Mouse (Mus musculus): Measurements from ENCODE around the gene Gm4952. TPM values are rescaled to one million over a fixed set of nuclear protein-coding genes. Genes with fewer than 3 reads are reported as not detected.

The Gm4952 gene
- polyA plus RNA-seq, 1 experiment from 2014 or later = not detected

DNA sequence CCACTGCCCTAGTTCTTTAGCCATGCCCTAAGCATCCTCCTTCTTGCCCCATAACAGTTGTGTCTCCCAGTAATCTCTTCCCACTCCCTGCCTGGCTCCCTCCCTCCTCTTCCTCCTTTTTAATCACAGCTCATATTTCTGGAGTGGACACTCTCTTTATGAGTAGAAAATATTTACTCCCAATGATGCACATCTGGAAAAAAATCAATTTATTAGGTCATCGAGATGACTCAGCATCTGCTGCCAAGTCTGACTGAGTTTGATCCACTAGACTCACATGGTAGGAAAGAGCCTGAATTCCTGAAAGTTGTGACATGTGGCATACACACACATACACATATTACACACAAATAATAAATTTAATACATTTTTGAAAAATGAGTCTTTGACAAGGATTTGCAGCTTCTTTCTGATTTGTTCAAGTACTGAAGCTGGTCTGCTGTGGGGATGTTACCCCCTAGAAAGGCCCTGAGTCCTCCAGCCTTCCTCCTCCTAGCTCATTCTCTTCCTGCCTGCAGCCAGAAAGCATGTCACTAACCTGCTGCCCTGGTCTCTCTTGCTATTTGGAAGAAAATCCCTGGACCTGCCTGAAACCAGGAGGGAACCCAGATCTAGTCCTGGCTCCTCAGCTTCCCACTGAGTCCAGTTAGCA is 27.0 kb upstream of the Gm4952 start:
- 92% methylated on average over 1 of the region's 1 CpGs for WGBS
- no peak for DNase-seq (ENCODE audit: low spot score)
- peaks cover 4% of the 10 kb centered on the region; the same call in 1 of the 2 replicates for H3K4me1 ChIP-seq (ENCODE audit: control insufficient read depth, insufficient read depth, low read length)
- no peak overlapping the region for H3K27ac ChIP-seq (replicated peaks; ENCODE audit: low read depth, low read length)
- H3K4me3 ChIP-seq (ENCODE audit: low read depth, low read length) = no peak overlapping the region; the same call in 1 of the 2 replicates
- peak; percentile 46; the same call in 1 of the 2 replicates for ATAC-seq (ENCODE audit: insufficient number of reproducible peaks, low FRiP score, low TSS enrichment, low read depth)
- no peaks in the 10 kb centered on the region; the same call in 1 of the 2 replicates for H3K36me3 ChIP-seq (ENCODE audit: control insufficient read depth, insufficient read depth, low read length)
- H3K4me2 ChIP-seq (ENCODE audit: low read depth, severe bottlenecking) = peak overlapping the region; percentile 53
- no peaks in the 10 kb centered on the region for H3K27me3 ChIP-seq (ENCODE audit: control insufficient read depth, insufficient read depth, low read length)
- H3K9me3 ChIP-seq (ENCODE audit: control insufficient read depth, low read length) = no peaks in the 10 kb centered on the region
- H3K9ac ChIP-seq (ENCODE audit: low read length) = no peak overlapping the region

GRCm38 (mm10) chr19:12573266-12574011 is 26.3 kb upstream of the Gm4952 start:
- ATAC-seq (ENCODE audit: insufficient number of reproducible peaks, low FRiP score, low TSS enrichment, low read depth) = peak; percentile 96

GRCm38 (mm10) chr19:12574012-12574407 is 25.8 kb upstream of the Gm4952 start:
- ATAC-seq (ENCODE audit: insufficient number of reproducible peaks, low FRiP score, low TSS enrichment, low read depth) = no peak
- Histone ChIP-seq H3K4me3 (ENCODE audit: low read depth, low read length) (peak overlapping the region; percentile 29), H3K9me3 (ENCODE audit: control insufficient read depth, low read length) (no peaks in the 10 kb centered on the region), H3K9ac (ENCODE audit: low read length) (peak overlapping the region; percentile 37), H3K27ac (replicated peaks; ENCODE audit: low read depth, low read length) (no peak overlapping the region), H3K27me3 (ENCODE audit: control insufficient read depth, insufficient read depth, low read length) (no peaks in the 10 kb centered on the region), H3K4me1 (ENCODE audit: control insufficient read depth, insufficient read depth, low read length) (peaks cover 4% of the 10 kb centered on the region; the same call in 1 of the 2 replicates), H3K4me2 (ENCODE audit: low read depth, severe bottlenecking) (peak overlapping the region; percentile 53), H3K36me3 (ENCODE audit: control insufficient read depth, insufficient read depth, low read length) (no peaks in the 10 kb centered on the region; the same call in 1 of the 2 replicates)
- WGBS = 21% methylated on average over 5 of the region's 5 CpGs
- DNase-seq (ENCODE audit: low spot score) = no peak

More at GRCm38 (mm10) chr19:12573266-12574011, 26.3 kb upstream of the Gm4952 start:
- Histone ChIP-seq H3K27me3 (ENCODE audit: control insufficient read depth, insufficient read depth, low read length) (no peaks in the 10 kb centered on the region), H3K4me1 (ENCODE audit: control insufficient read depth, insufficient read depth, low read length) (peaks cover 4% of the 10 kb centered on the region; the same call in 1 of the 2 replicates), H3K4me3 (ENCODE audit: low read depth, low read length) (peak overlapping the region; percentile 29), H3K9ac (ENCODE audit: low read length) (peak overlapping the region; percentile 37), H3K36me3 (ENCODE audit: control insufficient read depth, insufficient read depth, low read length) (no peaks in the 10 kb centered on the region; the same call in 1 of the 2 replicates), H3K27ac (replicated peaks; ENCODE audit: low read depth, low read length) (no peak overlapping the region), H3K4me2 (ENCODE audit: low read depth, severe bottlenecking) (peak overlapping the region; percentile 53), H3K9me3 (ENCODE audit: control insufficient read depth, low read length) (no peaks in the 10 kb centered on the region)
- DNase-seq (ENCODE audit: low spot score) = peak; percentile 72
- WGBS = 11% methylated on average over 14 of the region's 14 CpGs

DNA sequence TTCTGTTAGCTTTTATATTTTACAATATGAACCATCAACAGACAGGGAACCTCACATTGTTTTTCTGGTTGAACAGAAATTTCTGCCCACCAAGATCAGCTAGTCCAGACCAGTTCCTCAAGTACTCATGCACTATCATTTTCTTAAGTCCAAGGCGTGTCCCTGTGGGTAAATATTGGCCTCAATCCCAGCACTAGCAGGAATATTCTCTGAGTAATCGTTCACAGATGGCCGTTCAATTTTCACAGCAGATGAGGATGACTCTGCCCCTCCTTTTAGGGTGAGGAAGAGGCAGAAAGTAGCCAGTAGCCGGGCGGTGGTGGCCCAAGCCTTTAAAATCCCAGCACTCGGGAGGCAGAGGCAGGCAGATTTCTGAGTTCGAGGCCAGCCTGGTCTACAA is 24.7 kb upstream of the Gm4952 start:
- DNase-seq (ENCODE audit: low spot score) = no peak
- no peaks in the 10 kb centered on the region for H3K9me3 ChIP-seq (ENCODE audit: control insufficient read depth, low read length)
- H3K4me2 ChIP-seq (ENCODE audit: low read depth, severe bottlenecking) = no peak overlapping the region
- H3K4me3 ChIP-seq (ENCODE audit: low read depth, low read length) = no peak overlapping the region
- no peak overlapping the region for H3K27ac ChIP-seq (replicated peaks; ENCODE audit: low read depth, low read length)
- H3K9ac ChIP-seq (ENCODE audit: low read length) = no peak overlapping the region
- no peak for ATAC-seq (ENCODE audit: insufficient number of reproducible peaks, low FRiP score, low TSS enrichment, low read depth)
- H3K27me3 ChIP-seq (ENCODE audit: control insufficient read depth, insufficient read depth, low read length) = no peaks in the 10 kb centered on the region
- no peaks in the 10 kb centered on the region; the same call in 1 of the 2 replicates for H3K36me3 ChIP-seq (ENCODE audit: control insufficient read depth, insufficient read depth, low read length)
- H3K4me1 ChIP-seq (ENCODE audit: control insufficient read depth, insufficient read depth, low read length) = peaks cover 4% of the 10 kb centered on the region; the same call in 1 of the 2 replicates
- whole genome bisulfite sequencing = 88% methylated on average over 7 of the region's 7 CpGs

- peaks cover 4% of the 10 kb centered on the region; the same call in 1 of the 2 replicates for H3K4me1 ChIP-seq (ENCODE audit: control insufficient read depth, insufficient read depth, low read length)
- H3K27ac ChIP-seq (replicated peaks; ENCODE audit: low read depth, low read length) = no peak overlapping the region
- WGBS = 90% methylated on average over 2 of the region's 2 CpGs
- ATAC-seq (ENCODE audit: insufficient number of reproducible peaks, low FRiP score, low TSS enrichment, low read depth) (no peak), DNase-seq (ENCODE audit: low spot score) (no peak)
- H3K9me3 ChIP-seq (ENCODE audit: control insufficient read depth, low read length) = no peaks in the 10 kb centered on the region
- no peak overlapping the region for H3K9ac ChIP-seq (ENCODE audit: low read length)
- H3K36me3 ChIP-seq (ENCODE audit: control insufficient read depth, insufficient read depth, low read length) = no peaks in the 10 kb centered on the region; the same call in 1 of the 2 replicates
- H3K4me3 ChIP-seq (ENCODE audit: low read depth, low read length) = no peak overlapping the region
- H3K4me2 ChIP-seq (ENCODE audit: low read depth, severe bottlenecking) = no peak overlapping the region
- H3K27me3 ChIP-seq (ENCODE audit: control insufficient read depth, insufficient read depth, low read length) = no peaks in the 10 kb centered on the region
Observed at GRCm38 (mm10) chr19:12575514-12575913, 24.3 kb upstream of the Gm4952 start.

- no peak overlapping the region for H3K4me2 ChIP-seq (ENCODE audit: low read depth, severe bottlenecking)
- H3K4me3 ChIP-seq (ENCODE audit: low read depth, low read length) = no peak overlapping the region
- ATAC-seq (ENCODE audit: insufficient number of reproducible peaks, low FRiP score, low TSS enrichment, low read depth) (no peak), DNase-seq (ENCODE audit: low spot score) (no peak)
- H3K27ac ChIP-seq (replicated peaks; ENCODE audit: low read depth, low read length) = no peak overlapping the region
- H3K4me1 ChIP-seq (ENCODE audit: control insufficient read depth, insufficient read depth, low read length) = peaks cover 4% of the 10 kb centered on the region; the same call in 1 of the 2 replicates
- WGBS = 92% methylated on average over 2 of the region's 2 CpGs
- H3K36me3 ChIP-seq (ENCODE audit: control insufficient read depth, insufficient read depth, low read length) = no peaks in the 10 kb centered on the region; the same call in 1 of the 2 replicates
- no peak overlapping the region for H3K9ac ChIP-seq (ENCODE audit: low read length)
- H3K27me3 ChIP-seq (ENCODE audit: control insufficient read depth, insufficient read depth, low read length) = no peaks in the 10 kb centered on the region
- H3K9me3 ChIP-seq (ENCODE audit: control insufficient read depth, low read length) = no peaks in the 10 kb centered on the region
Observed at GRCm38 (mm10) chr19:12576639-12577038, 23.1 kb upstream of the Gm4952 start.

DNA sequence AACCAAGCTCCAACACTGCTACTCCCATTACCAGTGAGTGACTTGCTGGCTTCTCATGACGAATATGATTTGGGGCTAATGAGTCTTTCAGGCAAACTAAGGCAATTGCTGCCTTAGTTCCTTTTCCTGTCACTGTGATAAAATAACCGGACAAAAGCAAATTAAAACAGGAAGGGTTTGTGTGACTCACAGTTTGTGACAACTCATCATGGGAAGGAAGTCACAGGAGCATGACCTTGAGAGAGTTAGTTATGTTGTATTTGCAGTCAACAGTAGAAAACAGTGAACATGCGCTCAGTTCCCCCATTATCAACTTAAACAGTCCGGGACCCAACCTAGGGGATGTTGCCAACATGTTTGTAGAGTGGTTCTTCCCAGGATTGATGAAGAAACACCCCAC is 14.5 kb upstream of the Gm4952 start:
- no peak overlapping the region for H3K4me3 ChIP-seq (ENCODE audit: low read depth, low read length)
- no peak for ATAC-seq (ENCODE audit: insufficient number of reproducible peaks, low FRiP score, low TSS enrichment, low read depth)
- H3K9me3 ChIP-seq (ENCODE audit: control insufficient read depth, low read length) = no peaks in the 10 kb centered on the region
- no peaks in the 10 kb centered on the region for H3K27me3 ChIP-seq (ENCODE audit: control insufficient read depth, insufficient read depth, low read length)
- no peak overlapping the region for H3K4me2 ChIP-seq (ENCODE audit: low read depth, severe bottlenecking)
- no peak for DNase-seq (ENCODE audit: low spot score)
- no peak overlapping the region for H3K9ac ChIP-seq (ENCODE audit: low read length)
- H3K27ac ChIP-seq (replicated peaks; ENCODE audit: low read depth, low read length) = no peak overlapping the region
- H3K36me3 ChIP-seq (ENCODE audit: control insufficient read depth, insufficient read depth, low read length) = no peaks in the 10 kb centered on the region
- 71% methylated on average over 4 of the region's 4 CpGs for WGBS
- H3K4me1 ChIP-seq (ENCODE audit: control insufficient read depth, insufficient read depth, low read length) = no peaks in the 10 kb centered on the region

GRCm38 (mm10) chr19:12591908-12592307 is 7.9 kb upstream of the Gm4952 start:
- ATAC-seq (ENCODE audit: insufficient number of reproducible peaks, low FRiP score, low TSS enrichment, low read depth) (no peak), DNase-seq (ENCODE audit: low spot score) (peak; percentile 71)
- Histone ChIP-seq H3K9me3 (ENCODE audit: control insufficient read depth, low read length) (no peaks in the 10 kb centered on the region), H3K4me2 (ENCODE audit: low read depth, severe bottlenecking) (no peak overlapping the region), H3K9ac (ENCODE audit: low read length) (no peak overlapping the region), H3K27me3 (ENCODE audit: control insufficient read depth, insufficient read depth, low read length) (peaks cover 2% of the 10 kb centered on the region; the same call in 1 of the 2 replicates), H3K4me3 (ENCODE audit: low read depth, low read length) (no peak overlapping the region), H3K36me3 (ENCODE audit: control insufficient read depth, insufficient read depth, low read length) (no peaks in the 10 kb centered on the region), H3K27ac (replicated peaks; ENCODE audit: low read depth, low read length) (no peak overlapping the region), H3K4me1 (ENCODE audit: control insufficient read depth, insufficient read depth, low read length) (no peaks in the 10 kb centered on the region)
- 9% methylated on average over 1 of the region's 1 CpGs for WGBS
